Mouse (Mus musculus): ENCODE results near the gene Arap1. TPM values are rescaled to one million over a fixed set of nuclear protein-coding genes. Genes with fewer than 3 reads are reported as not detected.

The Arap1 gene
- total RNA-seq (2015) (34.3 and 41.2 TPM in 2 replicates), total RNA-seq (2017) (63.1 and 89.4 TPM in 2 replicates)

DNA sequence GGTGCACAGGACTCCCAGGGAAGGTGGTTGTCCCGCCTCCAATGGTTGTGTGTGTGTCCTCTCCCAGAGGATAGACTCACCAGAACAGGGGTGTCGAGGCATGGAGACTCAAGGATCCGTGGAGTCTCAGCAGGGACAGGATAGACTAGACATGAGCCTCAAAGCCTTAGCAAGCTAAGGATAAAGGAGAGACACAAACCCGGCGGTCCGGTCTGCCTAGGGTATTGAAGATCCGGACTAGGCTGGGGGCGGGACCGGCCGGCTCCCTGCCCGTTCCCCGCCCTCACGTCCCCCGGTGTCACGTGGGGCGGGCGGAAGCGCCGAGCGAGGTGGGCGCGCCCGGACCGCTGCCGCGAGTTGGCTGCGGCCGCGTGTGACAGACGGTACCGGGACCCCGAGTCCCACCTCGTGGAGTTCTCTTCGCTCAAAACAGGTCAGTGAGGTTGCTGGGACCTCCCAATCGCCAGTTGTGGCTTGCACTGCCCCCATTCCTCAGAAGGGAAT is at the start of gene Arap1:
TSS of gene Arap1 (plus strand) at position 301 of the 504 bp plus-strand sequence.
- peak; percentile 71 for ATAC-seq (replicated peaks; ENCODE audit: poor library complexity)

DNA sequence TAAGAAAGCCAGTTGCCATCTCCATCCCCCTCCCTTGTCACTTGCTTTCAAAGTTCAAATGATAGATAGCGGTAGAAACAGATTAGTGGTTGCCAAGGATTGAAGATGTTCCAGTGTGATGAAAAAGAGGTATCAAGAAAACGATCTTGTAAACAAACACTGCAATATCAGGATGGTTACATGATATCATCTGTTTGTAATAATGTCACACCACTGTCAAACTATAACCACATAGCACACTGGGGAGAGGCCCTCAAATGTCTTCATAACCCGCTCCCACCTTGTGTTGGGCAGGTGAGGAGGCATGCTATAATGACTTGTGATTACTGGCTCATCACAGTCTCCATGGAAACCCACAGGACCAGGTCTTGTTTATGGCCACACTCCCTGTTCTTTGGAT is 49.5 kb upstream of the Arap1 start:
- no peak for ATAC-seq (replicated peaks; ENCODE audit: poor library complexity)

DNA sequence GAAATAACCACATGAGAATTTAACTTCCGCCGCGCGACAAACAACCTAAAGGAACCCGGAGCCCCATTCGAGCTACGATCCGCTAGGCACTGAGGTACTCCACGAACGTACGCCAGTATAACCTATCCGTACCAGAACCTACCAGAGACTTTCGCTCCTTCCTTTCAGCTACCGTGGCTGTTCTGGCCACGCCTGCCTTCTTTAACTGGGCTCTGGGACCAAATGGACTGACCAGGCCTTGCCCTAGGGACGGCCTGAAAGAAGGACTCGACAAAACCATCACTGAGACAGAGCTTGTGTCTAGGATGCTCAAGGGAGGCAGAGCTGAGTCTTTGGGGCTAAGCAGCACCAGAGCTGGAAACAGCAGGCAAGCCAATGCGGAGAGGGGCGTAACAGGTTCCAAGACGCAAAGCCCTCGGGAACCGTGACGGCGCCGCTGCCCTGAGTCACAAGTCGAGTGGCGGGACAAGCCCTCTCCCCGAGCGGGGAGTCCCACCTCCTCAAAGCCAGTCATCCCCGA is 46.4 kb upstream of the Arap1 start:
- ATAC-seq (replicated peaks; ENCODE audit: poor library complexity): peak; percentile 29

DNA sequence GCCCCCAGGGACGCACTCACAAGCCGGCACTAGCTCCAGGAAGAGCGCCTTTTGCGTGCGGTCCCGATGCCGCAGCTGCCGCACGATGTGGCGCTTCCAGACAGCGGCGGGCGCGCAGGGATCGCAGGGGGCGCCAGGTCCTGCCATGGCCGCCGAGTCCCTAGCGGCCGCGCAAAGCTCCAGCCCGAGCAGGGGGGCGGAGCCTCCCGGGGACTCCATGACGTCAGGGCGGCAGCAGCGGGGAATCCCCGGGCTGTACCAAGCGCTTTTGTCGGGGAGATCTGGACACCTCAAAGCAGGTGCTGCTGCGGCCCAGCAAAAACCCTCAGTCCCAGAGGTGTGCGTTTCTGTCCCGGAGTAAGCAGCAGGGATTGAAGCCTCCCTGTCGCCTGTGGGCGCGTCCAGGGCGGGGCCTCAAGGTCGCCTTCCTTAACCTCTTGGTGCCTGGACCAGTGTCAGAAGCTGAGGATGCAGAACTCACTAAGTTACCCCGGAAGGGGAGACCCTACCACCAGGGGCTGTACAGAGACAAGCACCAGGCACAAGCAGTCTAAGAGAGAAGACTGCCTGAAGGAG is 45.9 kb upstream of the Arap1 start, which contains the start of gene Atg16l2:
TSS of gene Atg16l2 (minus strand) at position 371 of the 576 bp plus-strand sequence.
- peak; percentile 88 for ATAC-seq (replicated peaks; ENCODE audit: poor library complexity)

DNA sequence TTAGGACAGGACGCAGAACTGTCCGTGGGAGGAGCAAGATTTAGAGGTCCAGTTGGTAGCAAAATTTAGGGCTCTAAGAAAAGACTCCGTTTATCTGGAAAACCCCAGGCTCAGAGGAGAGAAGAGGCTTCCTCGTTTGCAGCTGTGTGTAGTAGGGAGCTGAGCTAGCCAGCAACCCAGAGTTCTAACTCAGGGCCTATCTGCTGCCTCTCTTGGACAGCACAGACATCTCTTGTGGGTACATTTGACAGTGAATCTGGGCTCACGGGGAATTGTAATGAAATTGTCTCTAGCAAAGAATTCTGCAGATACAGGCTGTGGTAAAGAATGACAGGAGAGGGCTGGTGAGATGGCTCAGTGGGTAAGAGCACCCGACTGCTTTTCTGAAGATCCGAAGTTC is 45.2 kb upstream of the Arap1 start:
- no peak for ATAC-seq (replicated peaks; ENCODE audit: poor library complexity)

DNA sequence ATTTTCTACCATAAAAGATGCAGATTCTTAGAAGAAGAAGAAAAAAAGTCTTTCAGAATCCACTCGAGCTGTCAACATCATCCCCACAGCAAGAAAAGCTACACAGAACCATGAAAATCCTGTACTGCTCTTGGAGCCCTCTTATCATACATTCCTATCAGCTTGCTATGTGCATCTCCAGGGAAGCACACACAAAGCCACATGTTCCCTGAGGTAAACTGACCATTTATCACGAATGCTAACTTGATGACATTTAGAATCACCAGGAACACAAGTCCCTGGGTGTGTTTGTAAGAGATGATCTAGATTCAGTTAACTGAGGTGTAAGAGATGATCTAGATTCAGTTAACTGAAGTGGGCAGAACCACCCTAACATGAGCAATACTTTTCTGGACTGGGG is 41.0 kb upstream of the Arap1 start:
- no peak for ATAC-seq (replicated peaks; ENCODE audit: poor library complexity)

DNA sequence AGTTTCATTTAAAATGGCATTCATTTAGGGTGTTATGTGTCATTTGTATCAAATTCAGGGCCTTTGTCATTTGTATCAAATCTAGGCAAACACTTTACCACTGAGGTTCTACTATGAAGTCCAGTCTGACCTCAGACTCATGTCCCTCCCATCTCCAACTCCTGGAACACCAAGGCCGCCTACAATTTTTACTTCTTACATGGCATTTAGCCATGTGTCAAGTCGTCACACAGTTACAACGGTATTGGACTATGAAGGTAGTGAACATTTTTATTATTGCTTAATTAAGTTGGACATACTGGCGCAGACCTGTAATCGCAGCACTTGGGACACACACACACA is 37.9 kb upstream of the Arap1 start:
- no peak for ATAC-seq (replicated peaks; ENCODE audit: poor library complexity)

DNA sequence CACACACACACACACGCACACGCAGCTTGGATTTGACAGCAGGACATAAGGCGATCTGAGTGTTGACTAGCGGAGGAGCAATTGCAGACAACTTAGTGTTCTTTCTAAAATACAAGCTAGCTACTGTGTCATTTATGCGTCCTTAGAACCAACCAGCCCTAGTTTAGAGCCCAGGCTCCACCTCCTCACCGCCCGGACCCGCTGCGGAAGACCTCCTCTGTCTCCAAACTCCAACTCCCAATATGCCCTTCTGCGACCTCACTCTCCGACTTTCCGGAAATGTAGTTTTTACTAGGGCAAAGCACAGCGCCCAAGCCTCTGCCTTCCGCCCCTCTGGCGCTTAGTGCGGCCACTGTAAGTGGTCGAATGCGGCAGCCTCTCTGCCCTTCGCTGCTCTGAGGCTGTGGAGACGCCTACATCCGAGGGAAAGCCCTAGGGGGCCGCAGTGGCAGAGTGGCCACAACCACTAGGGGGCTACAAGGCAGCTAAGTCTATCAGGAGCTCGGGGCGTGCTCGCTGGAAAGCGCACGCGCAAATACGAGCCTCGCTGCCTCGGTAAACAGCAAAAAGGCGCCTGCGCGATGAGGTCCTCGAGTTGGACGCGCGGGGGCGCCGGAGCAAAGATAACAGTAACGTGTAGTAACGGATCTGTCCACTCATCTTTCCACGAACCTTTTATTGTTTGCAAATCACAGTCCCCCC is 37.4 kb upstream of the Arap1 start:
- ATAC-seq (replicated peaks; ENCODE audit: poor library complexity): peak; percentile 91

DNA sequence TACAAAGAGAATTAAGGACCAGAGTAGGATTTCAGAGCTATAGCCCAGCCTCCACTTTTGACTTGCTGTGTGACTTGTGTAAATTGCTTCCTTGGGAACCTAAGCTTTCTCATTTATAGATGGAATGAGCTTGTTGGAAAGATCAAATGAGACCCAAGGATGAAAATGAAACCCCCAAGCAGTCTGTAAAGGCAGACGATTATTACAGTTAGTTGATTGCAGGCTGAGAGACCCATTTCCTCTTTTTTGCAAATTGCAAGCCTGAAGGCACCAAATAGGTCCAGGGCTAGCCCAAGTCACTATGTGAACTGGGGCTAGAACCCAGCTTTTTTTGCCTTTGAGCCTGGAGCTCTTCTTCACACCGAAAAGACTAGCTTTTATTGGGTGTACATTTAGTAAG is 36.8 kb upstream of the Arap1 start:
- ATAC-seq (replicated peaks; ENCODE audit: poor library complexity): 0 out of 2 replicates have a peak, but pooled peaks have one; percentile 11

DNA sequence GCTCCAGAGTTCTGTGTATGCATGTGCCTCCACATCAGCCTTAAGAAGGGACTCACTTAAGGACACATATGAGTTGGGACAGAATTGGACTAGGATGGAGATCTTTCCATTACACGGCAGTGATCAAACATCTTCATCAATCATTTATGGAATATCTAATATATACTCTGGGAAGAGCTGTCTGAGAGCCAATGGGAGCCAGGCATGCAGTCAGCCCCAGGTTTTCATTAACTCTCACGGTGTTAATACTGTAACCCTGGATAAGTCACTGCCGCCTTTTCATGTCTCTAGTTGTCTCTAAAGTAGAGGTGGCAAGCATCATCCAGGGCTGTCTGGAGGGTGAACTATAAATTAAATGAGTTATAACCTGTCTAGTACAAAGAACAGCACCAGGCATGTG is 34.8 kb upstream of the Arap1 start:
- ATAC-seq (replicated peaks; ENCODE audit: poor library complexity): no peak

DNA sequence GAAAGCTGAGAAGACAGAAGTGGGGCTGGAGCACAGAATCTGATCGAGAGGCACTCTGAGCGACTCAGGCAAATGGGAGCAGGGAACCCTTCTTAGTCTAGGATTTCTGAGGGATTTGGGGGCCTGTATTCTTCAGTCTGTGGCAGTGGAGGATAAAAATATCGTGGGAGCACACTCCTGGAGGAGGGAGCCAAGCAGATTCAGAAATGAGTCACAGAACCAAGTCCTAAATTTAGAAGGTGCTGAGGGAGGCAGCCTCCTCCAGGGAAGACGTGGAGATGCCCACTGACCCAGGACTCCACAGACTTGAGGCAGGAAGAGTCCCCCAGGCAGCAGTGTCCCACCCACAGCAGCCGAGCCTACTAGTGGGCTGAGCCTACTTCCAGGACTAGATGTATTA is 33.5 kb upstream of the Arap1 start:
- no peak for ATAC-seq (replicated peaks; ENCODE audit: poor library complexity)

DNA sequence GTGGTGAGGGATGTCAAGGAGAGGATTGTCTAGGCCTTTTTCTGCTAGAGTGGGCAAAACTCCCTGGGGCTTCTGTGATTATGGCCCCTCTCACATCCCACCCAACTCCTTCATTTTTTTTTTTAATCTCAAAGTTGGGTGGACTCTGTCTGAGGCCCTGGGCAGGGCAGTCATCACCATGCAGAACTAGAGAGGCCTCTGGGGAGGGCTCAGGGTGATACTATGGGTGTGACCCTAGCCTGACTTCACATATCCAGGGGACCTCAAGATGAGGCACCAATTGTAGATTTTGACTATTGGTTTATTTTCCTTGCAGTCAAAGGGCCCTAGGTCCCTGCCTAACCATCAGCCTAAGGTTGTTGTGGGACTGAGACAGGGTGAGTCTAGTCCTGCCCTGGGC is 32.2 kb upstream of the Arap1 start:
- ATAC-seq (replicated peaks; ENCODE audit: poor library complexity): no peak

DNA sequence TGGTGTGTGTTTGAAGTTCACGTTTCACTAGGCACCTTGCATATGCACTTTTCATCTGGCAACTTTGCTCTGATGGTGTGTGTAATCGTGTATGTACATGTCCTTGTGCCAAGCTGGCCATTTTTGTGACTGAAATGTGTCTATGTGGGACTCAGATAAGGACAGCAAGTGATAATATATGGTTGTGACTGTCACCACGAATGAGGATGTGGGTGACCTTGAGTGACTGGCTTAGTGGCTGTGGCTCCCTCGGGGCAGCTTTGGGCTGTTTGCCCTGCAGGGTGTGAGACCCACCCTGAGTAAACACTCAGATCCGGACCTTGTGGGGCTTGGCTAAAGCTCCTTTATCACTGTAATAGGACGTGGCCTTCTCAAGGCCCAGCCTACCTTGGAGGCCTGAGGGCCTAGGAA is 31.3 kb upstream of the Arap1 start:
- ATAC-seq (replicated peaks; ENCODE audit: poor library complexity): peak; percentile 58

DNA sequence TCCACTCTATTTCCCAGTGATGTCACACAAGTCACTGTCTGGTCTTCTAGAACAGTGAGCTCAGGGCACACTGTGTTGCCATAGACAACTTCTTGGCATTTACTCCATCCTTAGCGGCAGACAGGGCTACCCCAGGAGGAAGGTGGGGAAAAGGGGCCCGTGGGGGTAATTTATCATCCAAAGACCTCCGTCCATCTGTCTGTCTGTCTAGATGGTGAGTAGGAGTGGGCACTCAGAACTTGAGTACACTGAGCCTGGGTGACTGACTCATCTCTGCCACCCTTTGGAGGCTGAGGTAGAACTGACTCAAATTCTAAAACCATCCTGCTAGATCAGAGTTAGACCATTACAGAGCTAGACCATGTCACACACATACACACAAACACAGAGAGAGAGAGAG is 30.9 kb upstream of the Arap1 start, which contains the start of gene Stard10:
TSS of gene Stard10 (plus strand) at position 73 of the 400 bp plus-strand sequence.
- ATAC-seq (replicated peaks; ENCODE audit: poor library complexity): no peak

DNA sequence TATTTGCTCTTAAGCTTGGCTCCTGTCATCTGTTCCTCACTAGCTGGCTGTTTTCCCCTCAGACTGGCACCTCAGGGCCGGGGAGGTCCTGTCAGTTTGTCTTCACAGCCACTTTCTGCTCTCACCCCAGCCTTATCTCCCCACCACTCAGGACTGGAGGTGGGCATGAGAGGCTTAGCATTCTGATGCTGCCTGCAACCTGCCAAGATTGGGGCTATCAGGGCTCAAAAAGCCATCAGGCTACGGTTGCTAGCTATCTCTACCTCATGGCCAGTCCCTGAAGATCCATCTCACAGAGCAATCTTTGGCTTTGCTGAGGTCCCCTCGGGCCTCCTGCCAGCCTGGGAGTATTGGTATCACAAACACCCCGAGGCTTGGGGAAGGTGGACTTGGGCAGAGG is 29.0 kb upstream of the Arap1 start:
- peak; percentile 52 for ATAC-seq (replicated peaks; ENCODE audit: poor library complexity)

DNA sequence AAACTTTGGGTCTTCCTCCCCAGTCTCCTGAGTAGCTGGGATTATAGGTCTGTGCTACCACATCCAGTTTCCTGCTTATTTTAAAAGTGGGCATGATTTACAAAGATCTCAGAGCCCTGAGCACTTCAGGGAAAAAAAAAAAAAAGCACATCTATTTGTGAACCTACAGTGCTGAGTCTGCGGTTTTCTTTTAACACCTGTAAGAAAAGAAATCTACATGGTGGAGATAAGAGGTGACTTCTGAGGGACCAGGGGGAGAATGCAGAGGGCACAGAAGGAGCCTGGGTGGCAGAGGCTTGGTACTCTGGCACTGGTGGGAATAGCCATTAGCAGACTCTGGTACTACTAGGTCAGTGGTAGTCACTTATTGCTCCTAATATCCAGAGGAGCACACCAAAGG is 28.1 kb upstream of the Arap1 start:
- ATAC-seq (replicated peaks; ENCODE audit: poor library complexity): no peak

DNA sequence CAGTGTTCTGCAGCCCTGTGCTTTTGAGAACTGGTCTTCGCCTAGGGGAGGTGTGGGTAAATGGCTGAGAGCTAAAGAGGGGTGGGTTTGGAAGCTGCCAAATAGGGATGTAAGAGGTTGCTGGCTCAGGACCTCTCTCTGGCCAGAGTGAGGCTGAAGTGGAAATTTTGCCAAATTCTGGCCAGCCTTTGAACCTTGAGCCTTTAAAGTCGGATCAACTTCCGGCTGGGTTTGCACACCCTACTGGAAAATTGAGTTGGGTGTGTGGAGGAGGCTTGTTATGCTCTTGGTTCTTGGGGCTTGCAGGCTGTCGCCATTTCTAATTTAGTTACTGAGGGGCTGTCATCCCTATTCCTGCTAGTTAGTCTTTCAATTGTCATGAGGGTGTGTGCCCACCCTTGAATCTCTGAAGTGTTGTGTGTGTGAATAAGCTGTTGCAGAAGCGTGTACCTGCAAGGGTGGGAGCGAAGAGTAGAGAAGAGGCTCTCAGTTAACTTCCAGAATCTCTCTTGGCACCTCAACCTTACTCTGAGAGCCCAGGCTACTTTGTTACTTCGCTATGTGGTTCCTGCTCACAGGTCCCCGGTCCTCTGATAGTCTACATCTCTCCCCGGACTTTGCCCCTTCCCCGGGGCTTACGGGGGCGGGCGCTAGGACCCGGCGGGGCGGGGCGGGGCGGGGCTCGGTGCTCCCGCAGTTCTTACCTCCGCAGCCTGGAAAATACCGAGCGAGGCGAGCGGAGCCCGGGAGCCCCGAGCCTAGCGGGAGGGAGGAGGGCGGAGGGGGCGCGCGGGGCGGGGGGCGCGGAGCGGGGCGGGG is 27.3 kb upstream of the Arap1 start:
- ATAC-seq (replicated peaks; ENCODE audit: poor library complexity): no peak

DNA sequence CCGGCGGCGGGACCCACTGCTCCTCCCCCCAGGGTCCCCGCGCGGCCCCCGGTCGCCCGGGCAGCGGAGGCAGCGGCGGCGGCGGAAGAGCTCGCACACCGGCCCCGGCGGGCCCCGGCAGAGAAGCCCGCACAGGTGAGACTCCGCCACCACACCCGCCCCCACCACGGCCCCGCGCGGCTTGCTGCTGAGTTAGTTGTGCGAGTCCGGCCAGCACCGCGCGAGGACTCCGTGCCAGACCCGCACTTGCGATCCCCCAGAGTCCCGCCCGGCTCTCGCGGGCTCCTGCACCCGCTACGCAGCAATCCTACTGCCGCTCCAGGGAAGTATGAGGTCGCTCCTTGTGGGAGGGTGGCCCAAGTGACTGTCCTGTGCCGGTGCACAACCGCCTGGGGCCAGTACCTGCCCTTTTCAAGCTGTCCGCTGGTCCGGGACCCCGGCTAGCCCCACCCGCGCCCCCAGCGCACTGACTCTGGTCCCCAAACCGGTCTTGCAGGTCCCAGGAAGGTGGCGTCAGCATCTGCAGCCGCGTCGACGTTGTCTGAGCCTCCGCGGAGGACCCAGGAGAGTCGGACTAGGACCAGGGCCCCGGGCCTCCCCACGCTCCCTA is 26.5 kb upstream of the Arap1 start:
- no peak for ATAC-seq (replicated peaks; ENCODE audit: poor library complexity)

DNA sequence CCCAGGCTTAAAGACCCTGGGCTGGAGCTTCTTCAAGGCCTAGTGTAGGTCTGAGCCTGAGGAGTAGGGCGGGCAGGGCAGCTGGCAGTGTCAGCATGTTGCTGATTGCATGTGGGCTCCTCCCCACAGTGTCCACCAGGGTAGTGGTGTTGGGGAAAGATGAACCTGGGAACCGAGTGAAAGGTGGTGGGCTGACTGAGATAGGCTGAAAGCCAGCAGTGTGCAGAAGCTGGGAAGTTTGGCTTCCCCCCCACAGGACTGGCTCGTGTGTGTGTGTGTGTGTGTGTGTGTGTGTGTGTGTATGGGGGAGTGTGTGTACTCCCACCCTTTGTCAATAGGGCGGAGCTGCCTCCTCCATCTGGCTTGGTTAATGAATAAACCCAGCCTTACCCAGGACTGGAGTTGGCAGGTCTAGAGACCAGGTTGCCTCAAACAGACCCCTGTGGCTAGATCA is 24.7 kb upstream of the Arap1 start:
- ATAC-seq (replicated peaks; ENCODE audit: poor library complexity): peak; percentile 68

DNA sequence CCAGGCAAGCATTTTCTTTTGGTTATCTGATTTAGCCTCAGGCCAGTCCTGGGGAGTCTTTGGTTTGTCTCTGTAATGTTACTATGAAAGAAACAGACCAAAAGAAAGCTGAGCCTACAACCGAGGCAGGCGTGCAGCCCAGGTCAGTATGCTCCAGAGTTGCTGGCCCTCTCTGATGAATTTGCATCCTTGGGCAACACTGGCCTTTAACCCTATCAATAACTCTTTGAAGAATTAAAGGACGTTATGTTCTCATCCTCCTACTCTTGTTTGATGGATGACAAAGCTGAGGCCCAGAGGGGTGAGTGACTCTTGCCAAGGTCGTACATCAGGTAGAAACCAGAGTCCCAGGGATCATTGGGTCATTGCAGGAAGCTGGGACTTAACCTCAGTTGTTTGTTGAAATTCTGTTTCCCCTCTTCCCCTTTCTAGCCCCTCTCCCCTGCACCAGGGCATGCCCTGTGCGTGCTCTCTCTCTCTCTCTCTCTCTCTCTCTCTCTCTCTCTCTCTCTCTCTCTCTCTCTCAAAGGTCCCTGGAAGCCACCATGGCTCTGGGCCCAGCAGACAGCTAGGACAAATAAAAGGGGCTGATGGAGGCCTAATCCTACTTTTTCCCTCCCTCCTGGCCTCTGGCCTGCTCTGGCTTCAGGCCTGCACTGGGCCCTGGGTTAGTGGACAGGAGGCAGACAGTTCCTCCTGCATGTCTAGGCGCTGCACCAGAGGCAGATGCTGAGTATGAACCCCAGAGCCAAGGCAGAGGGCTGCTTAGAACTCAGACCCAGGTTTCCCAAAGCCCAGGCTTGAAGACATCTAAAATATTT is 23.5 kb upstream of the Arap1 start:
- no peak for ATAC-seq (replicated peaks; ENCODE audit: poor library complexity)
